Mouse (Mus musculus): Measurements from ENCODE around the gene Col25a1. TPM values are rescaled to one million over a fixed set of nuclear protein-coding genes. Genes with fewer than 3 reads are reported as not detected.

Col25a1 gene
- total RNA-seq, 2 experiments from 2014 or later, result 0.29 to 0.31 TPM

GRCm38 (mm10) chr3:130161323-130161917, 30.1 kb downstream of the Col25a1 start:
- DNase-seq, result no peak

- DNase-seq, result no peak
Observed at GRCm38 (mm10) chr3:130166875-130167274, 35.6 kb downstream of the Col25a1 start.

GRCm38 (mm10) chr3:130172764-130173163, 41.5 kb downstream of the Col25a1 start:
- no peak for DNase-seq

GRCm38 (mm10) chr3:130180181-130180940, 49.1 kb downstream of the Col25a1 start:
- peak; percentile 65 for DNase-seq

- no peak for DNase-seq
Observed at GRCm38 (mm10) chr3:130180964-130181590, 49.8 kb downstream of the Col25a1 start.

- DNase-seq, result no peak
Observed at GRCm38 (mm10) chr3:130181591-130181980, 50.3 kb downstream of the Col25a1 start.

GRCm38 (mm10) chr3:130182450-130182849, 51.1 kb downstream of the Col25a1 start:
- DNase-seq, result no peak

- DNase-seq, result no peak
Observed at GRCm38 (mm10) chr3:130185111-130185510, 53.8 kb downstream of the Col25a1 start.

- no peak for DNase-seq
Observed at GRCm38 (mm10) chr3:130187588-130187987, 56.3 kb downstream of the Col25a1 start.

- no peak for DNase-seq
Observed at GRCm38 (mm10) chr3:130193450-130193849, 62.1 kb downstream of the Col25a1 start.

GRCm38 (mm10) chr3:130214631-130215030, 83.3 kb downstream of the Col25a1 start:
- no peak for DNase-seq

GRCm38 (mm10) chr3:130216141-130216540, 84.8 kb downstream of the Col25a1 start:
- DNase-seq, result no peak

- no peak for DNase-seq
Observed at GRCm38 (mm10) chr3:130216646-130217045, 85.3 kb downstream of the Col25a1 start.

GRCm38 (mm10) chr3:130217705-130218104, 86.4 kb downstream of the Col25a1 start:
- no peak for DNase-seq

GRCm38 (mm10) chr3:130218232-130218728, 87.0 kb downstream of the Col25a1 start:
- no peak for DNase-seq

GRCm38 (mm10) chr3:130220811-130221210, 89.5 kb downstream of the Col25a1 start:
- DNase-seq, result no peak

GRCm38 (mm10) chr3:130228186-130228585, 96.9 kb downstream of the Col25a1 start:
- DNase-seq, result no peak

GRCm38 (mm10) chr3:130232944-130233343, 101.6 kb downstream of the Col25a1 start:
- no peak for DNase-seq

- DNase-seq, result no peak
Observed at GRCm38 (mm10) chr3:130235233-130235632, 103.9 kb downstream of the Col25a1 start.

GRCm38 (mm10) chr3:130236129-130236528, 104.8 kb downstream of the Col25a1 start:
- no peak for DNase-seq

GRCm38 (mm10) chr3:130237852-130238251, 106.6 kb downstream of the Col25a1 start:
- no peak for DNase-seq

GRCm38 (mm10) chr3:130241924-130242323, 110.6 kb downstream of the Col25a1 start:
- DNase-seq, result no peak

GRCm38 (mm10) chr3:130242647-130243296, 111.5 kb downstream of the Col25a1 start:
- no peak for DNase-seq
